Mouse (Mus musculus) heart, postnatal 0 days (tissue): ENCODE results near the gene Nme2. TPM values are rescaled to one million over a fixed set of nuclear protein-coding genes. Genes with fewer than 3 reads are reported as not detected.

Source experiments
- ATAC-seq: fragments of 200-750 bp; cut with Nextera tagmentation; 2 replicates; pipeline ENCODE4 v1.8.0; 2017; ENCODE audit warnings: low read depth, moderate number of reproducible peaks, moderate library complexity; ENCODE audit not compliant: insufficient read depth
- DNase-seq: peaks from one replicate; pipeline ENCODE4 v3.0.0-alpha.2; 2016; ENCODE audit warnings: low spot score
- H3K27ac ChIP-seq: fragments of 300-500 bp; sonication (generic); 2 replicates; pipeline ENCODE4 v1.5.1; 2014; ENCODE audit warnings: low read depth, mild to moderate bottlenecking
- H3K27me3 ChIP-seq: fragments of 300-500 bp; sonication (generic); 2 replicates; pipeline ENCODE4 v1.6.1; 2014; ENCODE audit warnings: low read length, mixed read lengths; ENCODE audit not compliant: control insufficient read depth, insufficient read depth
- H3K36me3 ChIP-seq: fragments of 300-500 bp; sonication (generic); replicated peaks from 2 replicates; pipeline ENCODE4 v1.6.1; 2014; ENCODE audit warnings: low read length, mixed read lengths; ENCODE audit not compliant: control insufficient read depth, insufficient read depth
- H3K4me1 ChIP-seq: fragments of 300-500 bp; sonication (generic); 2 replicates; pipeline ENCODE4 v1.6.1; 2014; ENCODE audit warnings: antibody characterized with exemption; ENCODE audit not compliant: control insufficient read depth, insufficient read depth
- H3K4me2 ChIP-seq: fragments of 300-500 bp; sonication (generic); 2 replicates; pipeline ENCODE4 v1.6.1; 2014; ENCODE audit warnings: low read depth, mild to moderate bottlenecking, low read length, moderate library complexity
- H3K4me3 ChIP-seq: fragments of 300-500 bp; sonication (generic); 2 replicates; pipeline ENCODE4 v1.5.1; 2014; ENCODE audit warnings: low read depth, low read length
- H3K9ac ChIP-seq: fragments of 300-500 bp; sonication (generic); replicated peaks from 2 replicates; pipeline ENCODE4 v1.6.1; 2014; ENCODE audit warnings: low read depth, low read length, mixed read lengths
- H3K9me3 ChIP-seq: fragments of 300-500 bp; sonication (generic); replicated peaks from 2 replicates; pipeline ENCODE4 v1.6.1; 2016; ENCODE audit warnings: low read length; ENCODE audit not compliant: control insufficient read depth
- CTCF ChIP-seq: IDR thresholded peaks from 2 replicates; pipeline ENCODE4 v1.5.1; 2016; ENCODE audit warnings: antibody characterized with exemption, control low read depth, low read depth
- EP300 ChIP-seq: IDR thresholded peaks from 2 replicates; pipeline ENCODE4 v1.6.1; 2016; ENCODE audit warnings: antibody characterized with exemption, low read depth
- WGBS: fragments of 180-500 bp; shearing (Covaris S2); extraction: QIAGEN DNeasy Blood & Tissue Kit; methylation state at CpG from one replicate; pipeline ENCODE4 v1.1.7; 2014; 5-methylcytosine and 5-hydroxymethylcytosine counted together
- polyA plus RNA-seq: library from polyadenylated mRNA; unstranded; fragments of >200 nt; fragmentation: Nextera tagmentation; extraction: Ambion mirVana; gene quantifications from 2 replicates; pipeline ENCODE4 v1.2.1, GENCODE M21; 2015
- total RNA-seq: library from RNA; depleted of rRNA; stranded (reverse); fragments of >200 nt; gene quantifications from 2 replicates; pipeline ENCODE4 v1.2.3, GENCODE M21; 2014; ENCODE audit warnings: low replicate concordance; rRNA removed

Gene Nme2
- total and polyA plus RNA-seq, 2 experiments from 2014 or later = 942 to 1,000 TPM

GRCm38 (mm10) chr11:93907839-93908238 lies 48.2 kb downstream of the Nme2 start:
- H3K27ac ChIP-seq = no peak overlapping the region
- no peak overlapping the region for H3K4me2 ChIP-seq
- DNase-seq (no peak), ATAC-seq (no peak)
- H3K9me3 ChIP-seq = no peaks in the 10 kb centered on the region
- peaks cover 56% of the 10 kb centered on the region for H3K36me3 ChIP-seq
- WGBS = 86% methylated on average over 3 of the region's 3 CpGs
- no peak overlapping the region for H3K9ac ChIP-seq
- TF ChIP-seq CTCF (no peak), EP300 (no peak)
- no peak overlapping the region for H3K4me3 ChIP-seq
- no peaks in the 10 kb centered on the region for H3K27me3 ChIP-seq
- no peaks in the 10 kb centered on the region for H3K4me1 ChIP-seq

GRCm38 (mm10) chr11:93906834-93907233 lies 49.2 kb downstream of the Nme2 start:
- no peak for DNase-seq

More at GRCm38 (mm10) chr11:93906834-93907233, 49.2 kb downstream of the Nme2 start:
- no peak for ATAC-seq
- H3K9me3 ChIP-seq = no peaks in the 10 kb centered on the region
- H3K4me3 ChIP-seq = no peak overlapping the region
- H3K36me3 ChIP-seq = peaks cover 55% of the 10 kb centered on the region
- no peak overlapping the region for H3K4me2 ChIP-seq
- H3K9ac ChIP-seq = no peak overlapping the region
- H3K4me1 ChIP-seq = no peaks in the 10 kb centered on the region
- no peak overlapping the region for H3K27ac ChIP-seq
- 85% methylated on average over 4 of the region's 4 CpGs for WGBS
- TF ChIP-seq EP300 = no peak
- no peaks in the 10 kb centered on the region for H3K27me3 ChIP-seq

Other genes starting within 250 kb of the Nme2 start
- gene Utp18, start 70.5 kb downstream of the Nme2 start, total RNA-seq = 11.8 and 12.9 TPM in 2 replicates
- 10.0 and 11.2 TPM in 2 replicates for gene Utp18, start 70.5 kb downstream of the Nme2 start, polyA plus RNA-seq
- gene Mbtd1, start 70.4 kb downstream of the Nme2 start, total RNA-seq = 9.6 and 14.1 TPM in 2 replicates
- gene Mbtd1, start 70.4 kb downstream of the Nme2 start, polyA plus RNA-seq = 10.7 and 10.8 TPM in 2 replicates
- gene Gm20390, start 12.0 kb upstream of the Nme2 start, total RNA-seq = 61.8 and 75.6 TPM in 2 replicates
- gene Gm20390, start 12.0 kb upstream of the Nme2 start, polyA plus RNA-seq = 183 and 191 TPM in 2 replicates
- gene Nme1, start 12.3 kb upstream of the Nme2 start, total RNA-seq = 17.2 and 46.8 TPM in 2 replicates
- gene Nme1, start 12.3 kb upstream of the Nme2 start, polyA plus RNA-seq = 56.1 and 63.1 TPM in 2 replicates
- gene Spag9, start 39.8 kb upstream of the Nme2 start, total RNA-seq = 47.8 and 48.7 TPM in 2 replicates
- gene Spag9, start 39.8 kb upstream of the Nme2 start, polyA plus RNA-seq = 39.5 and 40.0 TPM in 2 replicates